Mouse (Mus musculus) embryonic facial prominence, embryonic 13.5 days (tissue): Measurements from ENCODE around the gene Ccdc173. TPM values are rescaled to one million over a fixed set of nuclear protein-coding genes. Genes with fewer than 3 reads are reported as not detected.

Source experiments
- ATAC-seq: fragments of 200-750 bp; cut with Nextera tagmentation; 2 replicates; pipeline ENCODE4 v1.8.0; 2017; ENCODE audit warnings: low read depth; ENCODE audit not compliant: insufficient number of reproducible peaks, insufficient read depth, low FRiP score, low TSS enrichment
- H3K27ac ChIP-seq: fragments of 300-500 bp; sonication (generic); 2 replicates; pipeline ENCODE4 v1.5.1; 2015; ENCODE audit warnings: moderate library complexity, mild to moderate bottlenecking, inconsistent platforms
- H3K27me3 ChIP-seq: fragments of 300-500 bp; sonication (generic); 2 replicates; pipeline ENCODE4 v1.6.1; 2015; ENCODE audit warnings: mild to moderate bottlenecking, inconsistent platforms
- H3K36me3 ChIP-seq: fragments of 300-500 bp; sonication (generic); 2 replicates; pipeline ENCODE4 v1.6.1; 2015; ENCODE audit warnings: mild to moderate bottlenecking, inconsistent platforms
- H3K4me1 ChIP-seq: fragments of 300-500 bp; sonication (generic); 2 replicates; pipeline ENCODE4 v1.6.1; 2015; ENCODE audit warnings: inconsistent platforms
- H3K4me2 ChIP-seq: fragments of 300-500 bp; sonication (generic); 2 replicates; pipeline ENCODE4 v1.6.1; 2015; ENCODE audit warnings: moderate library complexity, mild to moderate bottlenecking, inconsistent platforms
- H3K4me3 ChIP-seq: fragments of 300-500 bp; sonication (generic); 2 replicates; pipeline ENCODE4 v1.5.1; 2015; ENCODE audit warnings: mild to moderate bottlenecking, inconsistent platforms
- H3K9ac ChIP-seq: fragments of 300-500 bp; sonication (generic); 2 replicates; pipeline ENCODE4 v1.6.1; 2015; ENCODE audit warnings: mild to moderate bottlenecking, inconsistent platforms
- H3K9me3 ChIP-seq: fragments of 300-500 bp; sonication (generic); 2 replicates; pipeline ENCODE4 v1.6.1; 2016; ENCODE audit warnings: inconsistent platforms
- WGBS: fragments of 180-500 bp; shearing (Covaris S2); methylation state at CpG from one replicate; pipeline ENCODE4 v1.1.7; 2015; ENCODE audit warnings: mixed read lengths; 5-methylcytosine and 5-hydroxymethylcytosine counted together
- polyA plus RNA-seq: library from polyadenylated mRNA; unstranded; fragments of >200 nt; fragmentation: Nextera tagmentation; extraction: Ambion mirVana; gene quantifications from 2 replicates; pipeline ENCODE4 v1.2.1, GENCODE M21; 2015

Gene Ccdc173
- polyA plus RNA-seq, 1 experiment from 2014 or later: 3.6 TPM

DNA sequence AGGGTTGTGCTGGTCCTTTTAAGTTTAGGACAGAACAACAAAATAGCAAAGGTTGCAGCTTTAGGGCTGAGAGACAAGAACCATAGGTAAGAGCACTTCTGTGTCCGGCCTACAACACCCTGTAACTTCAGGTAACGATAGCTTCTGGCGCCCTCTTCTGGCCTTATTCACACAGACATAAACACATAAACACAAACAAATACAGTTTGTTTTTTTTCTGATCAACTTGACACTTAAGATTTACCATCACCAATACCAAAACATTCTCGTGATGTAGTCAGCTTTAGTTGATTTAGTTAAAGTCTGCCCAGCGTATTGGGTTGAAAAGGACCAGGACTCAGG, 10.6 kb downstream of the Ccdc173 start:
- Histone ChIP-seq H3K9ac (no peak overlapping the region), H3K4me3 (no peak overlapping the region), H3K36me3 (0 out of 2 replicates have a peak, but pooled peaks cover 1% of the 10 kb centered on the region), H3K4me2 (no peak overlapping the region), H3K4me1 (no peaks in the 10 kb centered on the region), H3K9me3 (no peaks in the 10 kb centered on the region), H3K27me3 (no peaks in the 10 kb centered on the region), H3K27ac (no peak overlapping the region)
- ATAC-seq: no peak
- 39% methylated on average over 5 of the region's 5 CpGs for WGBS

DNA sequence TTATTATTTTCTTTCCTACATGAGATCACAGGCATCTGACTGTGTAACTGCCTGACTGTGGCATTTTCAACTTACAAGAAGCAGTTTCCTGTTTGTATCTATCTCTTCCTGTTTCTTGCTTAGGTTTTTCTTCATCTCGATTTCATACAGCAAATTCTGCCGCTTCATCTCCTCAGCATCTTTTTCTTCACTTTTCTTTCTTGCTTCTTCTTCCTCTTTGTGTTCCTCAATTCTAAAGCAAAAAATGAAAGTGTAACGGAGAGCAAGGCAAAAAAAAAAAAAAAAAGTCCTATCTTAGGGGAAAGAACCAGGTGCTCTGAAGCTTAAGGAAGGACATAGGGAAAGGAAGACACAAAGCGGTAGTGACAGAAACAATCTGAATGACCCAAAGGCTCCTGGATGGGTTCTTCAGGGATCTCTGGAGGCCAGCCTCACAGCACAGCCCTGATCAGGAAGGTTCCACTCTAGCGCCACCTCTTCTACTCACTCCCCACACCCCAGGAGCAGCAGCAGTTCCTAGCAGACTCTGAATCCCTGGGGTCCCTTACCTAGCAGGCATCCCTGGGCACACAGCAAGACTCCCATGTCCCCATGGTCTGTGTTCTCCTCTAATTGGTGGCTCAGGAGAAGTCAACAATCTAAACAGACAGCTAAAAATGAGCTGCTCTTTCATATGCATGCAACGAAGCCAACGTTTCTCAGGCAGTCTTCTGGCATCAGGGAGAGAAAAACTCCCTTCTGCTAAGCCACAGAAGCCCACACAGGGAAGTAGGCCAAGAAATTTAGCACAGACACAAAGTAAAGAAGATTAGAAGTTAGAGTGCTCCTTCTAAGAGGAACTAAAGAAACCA, 11.2 kb downstream of the Ccdc173 start:
- Histone ChIP-seq H3K9ac (no peak overlapping the region), H3K4me1 (no peaks in the 10 kb centered on the region), H3K27me3 (no peaks in the 10 kb centered on the region), H3K4me2 (no peak overlapping the region), H3K27ac (no peak overlapping the region), H3K4me3 (no peak overlapping the region), H3K36me3 (0 out of 2 replicates have a peak, but pooled peaks cover 5% of the 10 kb centered on the region), H3K9me3 (no peaks in the 10 kb centered on the region)
- no peak for ATAC-seq
- 66% methylated on average over 7 of the region's 7 CpGs for WGBS

DNA sequence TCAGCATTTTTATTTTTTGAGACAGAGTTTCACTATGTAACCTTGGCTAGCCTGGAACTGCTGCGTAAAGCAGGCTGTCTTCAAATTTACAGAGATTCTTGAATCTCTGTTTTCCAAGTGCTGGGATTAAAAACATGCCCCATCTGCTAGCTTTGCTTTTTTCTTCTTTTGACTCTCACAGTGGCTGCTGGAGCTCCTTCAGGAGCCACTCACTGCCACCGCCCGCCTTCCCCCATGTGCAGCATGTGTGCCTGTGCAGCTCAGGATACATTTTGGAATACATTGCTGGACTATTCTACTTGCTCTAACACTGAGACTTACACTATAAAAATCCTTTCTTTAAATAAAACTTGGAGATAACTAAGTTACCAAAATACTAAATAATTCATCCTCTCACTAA, 16.0 kb downstream of the Ccdc173 start:
- WGBS: 91% methylated on average over 3 of the region's 3 CpGs
- H3K9me3 ChIP-seq: no peaks in the 10 kb centered on the region
- no peak overlapping the region for H3K4me2 ChIP-seq
- no peak overlapping the region for H3K9ac ChIP-seq
- H3K4me3 ChIP-seq: no peak overlapping the region
- H3K4me1 ChIP-seq: no peaks in the 10 kb centered on the region
- no peak for ATAC-seq
- H3K27ac ChIP-seq: no peak overlapping the region
- no peaks in the 10 kb centered on the region for H3K27me3 ChIP-seq
- H3K36me3 ChIP-seq: 0 out of 2 replicates have a peak, but pooled peaks cover 5% of the 10 kb centered on the region

DNA sequence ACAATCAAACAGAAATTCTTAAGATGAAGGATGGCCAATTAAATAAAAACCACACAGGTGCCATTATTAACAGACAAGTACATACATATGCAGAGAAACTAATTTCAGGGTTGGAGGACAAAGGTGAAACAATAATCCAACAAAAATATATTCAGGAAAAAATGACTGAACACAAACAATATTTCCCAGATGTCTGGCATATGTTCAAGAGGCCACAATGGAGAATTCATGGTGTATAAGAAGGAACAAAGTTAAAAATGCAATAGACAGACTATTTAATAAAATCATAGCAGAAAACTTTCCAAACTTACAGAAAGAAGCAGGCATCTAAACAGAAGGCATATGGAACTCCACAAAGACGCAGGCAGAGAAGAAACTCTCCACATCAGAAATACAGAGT, 24.7 kb downstream of the Ccdc173 start:
- WGBS: 57% methylated on average over 1 of the region's 1 CpGs
- no peaks in the 10 kb centered on the region; the same call in 1 of the 2 replicates for H3K36me3 ChIP-seq
- H3K4me2 ChIP-seq: no peak overlapping the region
- H3K27ac ChIP-seq: peak overlapping the region; percentile 84
- no peaks in the 10 kb centered on the region for H3K4me1 ChIP-seq
- no peaks in the 10 kb centered on the region for H3K27me3 ChIP-seq
- no peaks in the 10 kb centered on the region for H3K9me3 ChIP-seq
- H3K4me3 ChIP-seq: no peak overlapping the region
- no peak for ATAC-seq
- no peak overlapping the region for H3K9ac ChIP-seq

DNA sequence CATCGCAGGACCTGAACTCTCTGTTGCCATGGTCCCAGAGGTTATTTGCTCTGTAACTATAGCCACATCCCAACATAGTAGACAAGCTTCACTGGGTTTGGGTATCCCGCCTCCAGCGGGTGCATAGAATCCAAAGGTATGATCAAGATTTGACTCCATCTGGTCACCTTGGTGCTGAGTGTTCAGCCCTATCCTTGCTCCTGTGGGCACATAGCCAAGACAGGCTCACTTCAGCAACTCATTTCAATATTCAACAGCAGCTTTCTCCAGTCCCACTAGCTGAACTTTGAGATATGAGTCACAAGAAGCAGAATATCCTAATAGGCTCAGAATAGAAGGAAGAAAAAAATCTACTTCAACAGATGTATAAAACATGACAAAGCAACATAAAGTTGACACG, 26.0 kb downstream of the Ccdc173 start:
- Histone ChIP-seq H3K4me2 (no peak overlapping the region), H3K9ac (no peak overlapping the region), H3K9me3 (no peaks in the 10 kb centered on the region), H3K36me3 (no peaks in the 10 kb centered on the region; the same call in 1 of the 2 replicates), H3K4me1 (no peaks in the 10 kb centered on the region), H3K4me3 (no peak overlapping the region), H3K27ac (no peak overlapping the region), H3K27me3 (no peaks in the 10 kb centered on the region)
- WGBS: 75% methylated on average over 4 of the region's 4 CpGs
- no peak; the same call in 1 of the 2 replicates for ATAC-seq

DNA sequence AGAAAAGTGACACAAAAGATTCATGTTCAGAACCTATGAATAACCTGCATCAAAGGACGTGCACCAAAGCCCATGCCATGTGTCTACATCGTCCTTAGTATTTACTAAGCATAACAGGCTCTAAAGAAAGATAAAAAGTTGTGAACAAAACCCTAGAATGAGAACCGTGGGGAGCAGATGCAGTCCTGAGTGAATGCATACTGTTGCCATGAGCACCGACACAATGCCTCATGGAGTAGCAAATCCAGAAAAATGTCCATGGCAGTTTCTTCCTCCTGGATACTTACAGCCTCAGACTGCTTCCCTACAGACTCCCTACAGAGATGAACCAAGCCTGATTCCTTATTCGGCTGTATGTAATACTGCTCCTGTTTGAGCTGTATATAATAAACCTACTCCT, 28.4 kb downstream of the Ccdc173 start:
- no peaks in the 10 kb centered on the region for H3K4me1 ChIP-seq
- H3K9ac ChIP-seq: no peak overlapping the region
- no peaks in the 10 kb centered on the region; the same call in 1 of the 2 replicates for H3K36me3 ChIP-seq
- no peak overlapping the region for H3K4me2 ChIP-seq
- H3K4me3 ChIP-seq: no peak overlapping the region
- no peak overlapping the region for H3K27ac ChIP-seq
- ATAC-seq: no peak
- 83% methylated on average over 5 of the region's 5 CpGs for WGBS
- no peaks in the 10 kb centered on the region for H3K9me3 ChIP-seq
- no peaks in the 10 kb centered on the region for H3K27me3 ChIP-seq

DNA sequence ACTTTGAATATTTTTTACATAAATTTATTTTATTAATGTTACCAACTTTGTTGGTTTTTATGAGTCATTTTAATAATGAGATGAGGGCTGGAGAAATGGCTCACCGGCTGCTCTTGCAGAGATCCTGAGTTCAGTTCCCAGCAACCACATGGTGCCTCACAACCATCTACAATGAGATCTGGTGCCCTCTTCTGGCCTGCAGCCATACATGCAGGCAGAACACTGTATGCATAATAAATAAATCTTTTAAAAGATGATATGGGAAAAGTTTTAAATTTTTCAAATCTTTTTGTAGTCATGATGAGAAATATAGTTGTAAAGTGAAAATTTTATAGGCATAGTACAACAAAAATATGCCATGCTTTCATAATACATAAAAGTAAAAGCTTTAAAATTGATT, 44.3 kb downstream of the Ccdc173 start:
- no peaks in the 10 kb centered on the region for H3K4me1 ChIP-seq
- H3K36me3 ChIP-seq: peaks cover 64% of the 10 kb centered on the region
- H3K4me3 ChIP-seq: no peak overlapping the region
- no peak overlapping the region for H3K9ac ChIP-seq
- WGBS: 83% methylated on average over 1 of the region's 1 CpGs
- ATAC-seq: no peak
- H3K27ac ChIP-seq: no peak overlapping the region
- H3K4me2 ChIP-seq: no peak overlapping the region
- H3K27me3 ChIP-seq: no peaks in the 10 kb centered on the region
- H3K9me3 ChIP-seq: no peaks in the 10 kb centered on the region

DNA sequence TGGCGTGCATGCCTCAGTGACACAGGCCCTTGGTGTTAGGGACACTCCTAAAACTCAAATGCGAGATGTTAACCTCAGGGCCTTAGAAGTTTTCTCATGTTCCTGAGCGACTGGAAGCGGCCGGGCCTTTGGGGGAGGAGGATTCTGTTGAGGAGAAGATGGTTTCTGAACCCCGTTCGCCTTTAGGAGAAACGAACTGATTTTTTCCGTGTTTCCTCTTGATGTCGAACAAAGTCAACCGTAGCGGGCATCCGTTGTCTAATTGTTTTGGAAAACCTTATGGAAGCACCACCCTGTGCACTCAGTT, 65.9 kb downstream of the Ccdc173 start:
- H3K27me3 ChIP-seq: peaks cover 6% of the 10 kb centered on the region; the same call in 1 of the 2 replicates
- no peaks in the 10 kb centered on the region for H3K9me3 ChIP-seq
- H3K36me3 ChIP-seq: no peaks in the 10 kb centered on the region
- WGBS: under 1% methylated on average over 13 of the region's 13 CpGs
- peaks cover 9% of the 10 kb centered on the region for H3K4me1 ChIP-seq
- H3K4me2 ChIP-seq: peak overlapping the region; percentile 74
- no peak for ATAC-seq
- H3K4me3 ChIP-seq: peak overlapping the region; percentile 80
- H3K9ac ChIP-seq: peak overlapping the region; percentile 94
- H3K27ac ChIP-seq: peak overlapping the region; percentile 91

DNA sequence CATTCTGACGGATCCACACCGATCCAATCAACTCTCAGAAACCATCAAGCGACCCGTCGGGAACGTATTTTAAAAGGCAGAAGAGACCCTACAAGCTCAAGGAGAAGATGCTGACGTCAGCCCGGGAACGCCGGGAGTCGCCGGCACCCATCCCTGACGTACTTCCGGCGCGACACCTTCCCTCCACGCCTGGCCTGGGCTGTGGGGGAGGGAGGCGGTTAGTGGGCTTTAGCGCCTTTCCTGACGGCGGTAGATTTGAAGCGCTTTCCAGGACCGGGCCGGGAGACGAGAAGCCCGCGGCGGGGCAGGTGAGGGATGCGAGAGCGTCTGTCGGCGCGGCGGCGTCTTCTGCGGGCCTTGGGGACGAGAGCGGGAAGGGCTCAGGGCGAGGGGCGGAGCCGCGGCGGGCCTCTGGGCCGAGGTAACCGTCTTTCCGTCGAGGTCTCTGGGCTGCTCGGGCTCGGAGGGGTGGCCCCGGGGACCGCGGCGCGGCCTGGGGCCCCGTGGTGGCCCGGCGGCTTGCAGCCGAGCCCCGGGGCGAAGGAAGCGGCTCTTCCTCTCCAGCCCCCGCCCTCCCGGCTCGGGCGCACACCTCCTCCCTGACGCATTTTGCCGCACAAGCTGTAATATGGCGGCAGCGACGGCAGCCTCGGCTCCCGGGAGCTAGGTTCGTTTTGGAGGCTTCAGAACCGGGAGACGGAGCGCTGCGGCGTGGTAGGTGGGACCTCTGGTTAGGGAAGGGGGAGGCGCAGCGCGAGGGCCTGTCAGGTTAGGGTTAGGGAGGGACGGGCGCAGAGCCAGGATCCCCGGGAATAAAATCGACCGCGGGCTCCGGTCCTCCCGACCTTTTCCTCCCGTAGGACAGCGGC, 66.5 kb downstream of the Ccdc173 start:
- ATAC-seq: peak; percentile 92
- WGBS: under 1% methylated on average over 82 of the region's 91 CpGs

DNA sequence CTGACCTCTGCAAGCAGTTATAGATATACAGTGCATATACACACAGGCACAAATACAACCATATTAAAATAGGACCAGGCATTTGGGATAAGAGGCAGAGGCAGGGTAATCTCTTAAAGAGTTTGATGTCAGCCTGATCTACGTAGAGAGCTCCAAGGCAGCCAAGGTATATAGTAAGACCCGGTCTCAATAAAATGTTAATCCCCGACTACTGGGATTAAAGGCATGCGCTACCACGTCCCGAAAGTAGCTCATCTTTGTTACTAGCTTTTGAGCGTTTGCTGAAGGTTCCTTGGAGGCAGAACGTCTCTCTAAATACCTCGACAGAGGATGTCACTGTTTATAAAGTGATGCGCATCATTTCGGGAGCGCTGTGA, 67.1 kb downstream of the Ccdc173 start, which contains the start of gene Ppig:
Gene Ppig, plus strand, starts transcription at position 273 of the 377 bp plus-strand sequence.
- Histone ChIP-seq H3K9ac (peak within 1 kb of the TSS; percentile 94), H3K4me1 (peaks cover 9% of the 10 kb centered on the region), H3K27me3 (peaks cover 6% of the 10 kb centered on the region; the same call in 1 of the 2 replicates), H3K4me3 (peak within 1 kb of the TSS; percentile 80), H3K27ac (peak within 1 kb of the TSS; percentile 91), H3K9me3 (no peaks in the 10 kb centered on the region), H3K4me2 (peak within 1 kb of the TSS; percentile 74), H3K36me3 (no peaks in the 10 kb centered on the region)
- ATAC-seq: no peak; the same call in 1 of the 2 replicates
- WGBS: 6% methylated on average over 12 of the region's 12 CpGs

More for the DNA sequence above, 66.5 kb downstream of the Ccdc173 start:
- Histone ChIP-seq H3K27ac (peak overlapping the region; percentile 91), H3K4me3 (peak overlapping the region; percentile 80), H3K4me1 (peaks cover 9% of the 10 kb centered on the region), H3K36me3 (no peaks in the 10 kb centered on the region), H3K9ac (peak overlapping the region; percentile 94), H3K9me3 (no peaks in the 10 kb centered on the region), H3K27me3 (peaks cover 6% of the 10 kb centered on the region; the same call in 1 of the 2 replicates), H3K4me2 (peak overlapping the region; percentile 74)

DNA sequence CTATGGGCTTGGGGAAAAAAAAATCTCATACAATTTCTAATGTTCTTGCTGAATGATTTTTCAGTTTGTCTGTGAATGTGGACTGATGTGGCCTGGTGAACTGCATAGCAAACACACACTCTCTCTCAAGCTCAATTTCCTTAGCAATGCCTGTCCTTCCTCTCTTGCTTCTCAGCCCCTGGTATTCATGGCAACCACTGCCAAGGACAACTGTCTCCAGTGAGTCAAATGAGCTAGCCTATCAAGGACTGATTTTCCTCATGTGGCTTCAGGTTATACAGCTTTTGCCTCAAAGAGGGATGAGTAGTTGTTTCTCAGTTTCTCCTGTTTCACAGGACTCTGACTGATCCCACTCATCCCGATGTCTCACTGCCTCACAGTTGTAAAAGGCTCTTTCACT, 70.3 kb downstream of the Ccdc173 start:
- Histone ChIP-seq H3K9me3 (no peaks in the 10 kb centered on the region), H3K4me3 (no peak overlapping the region), H3K36me3 (no peaks in the 10 kb centered on the region), H3K4me1 (peaks cover 2% of the 10 kb centered on the region; the same call in 1 of the 2 replicates), H3K27me3 (peaks cover 11% of the 10 kb centered on the region; the same call in 1 of the 2 replicates), H3K9ac (no peak overlapping the region), H3K4me2 (no peak overlapping the region), H3K27ac (no peak overlapping the region)
- ATAC-seq: no peak
- 76% methylated on average over 1 of the region's 1 CpGs for WGBS
